Mouse (Mus musculus): ENCODE measurements around the gene Hgfac. TPM values are rescaled to one million over a fixed set of nuclear protein-coding genes. Genes with fewer than 3 reads are reported as not detected.
A peak's percentile ranks its signal among the peaks of the same experiment; 100 is the strongest.

Gene Hgfac
- not detected in 2 replicates for polyA plus RNA-seq (2021; fragmentation: Nextera tagmentation)
- long read RNA-seq, experiment 1, result 0 reads
- long read RNA-seq, experiment 2, result 0 reads

GRCm38 (mm10) chr5:35041268-35041829, at the start of gene Hgfac:
Gene Hgfac, plus strand, starts transcription at chr5:35041509.

GRCm38 (mm10) chr5:35056604-35057432, 15.5 kb downstream of the Hgfac start, which contains the start of gene Dok7:
Gene Dok7, plus strand, starts transcription at chr5:35056766.

Small RNA genes lying within 50 kb of the gene (microRNA-seq; reads per million reads assigned to microRNA genes)
- 11.0 reads per million, percentile 33 among the genes with 10 or more reads in this experiment for gene Mir3097

Other genes starting within 250 kb of the Hgfac start
- 3.0 and 4.1 TPM in 2 replicates for gene Msantd1, start 133.5 kb upstream of the Hgfac start, polyA plus RNA-seq (2021; fragmentation: Nextera tagmentation)
- gene Rgs12, start 92.1 kb upstream of the Hgfac start, polyA plus RNA-seq (2021; fragmentation: Nextera tagmentation), result 12.0 and 14.0 TPM in 2 replicates
- gene Dok7, start 15.3 kb downstream of the Hgfac start, polyA plus RNA-seq (2021; fragmentation: Nextera tagmentation), result 6.8 and 7.4 TPM in 2 replicates
- 262 and 277 TPM in 2 replicates for gene Lrpap1, start 64.3 kb downstream of the Hgfac start, polyA plus RNA-seq (2021; fragmentation: Nextera tagmentation)
- 1.1 and 1.3 TPM in 2 replicates for gene Adra2c, start 236.8 kb downstream of the Hgfac start, polyA plus RNA-seq (2021; fragmentation: Nextera tagmentation)

Measured in layer of hippocampus, adult 6 months (tissue).